Mouse (Mus musculus): ENCODE data around the gene Tmem177. TPM values are rescaled to one million over a fixed set of nuclear protein-coding genes. Genes with fewer than 3 reads are reported as not detected.

The Tmem177 gene
- polyA plus RNA-seq, 1 experiment, result 8.4 TPM

DNA sequence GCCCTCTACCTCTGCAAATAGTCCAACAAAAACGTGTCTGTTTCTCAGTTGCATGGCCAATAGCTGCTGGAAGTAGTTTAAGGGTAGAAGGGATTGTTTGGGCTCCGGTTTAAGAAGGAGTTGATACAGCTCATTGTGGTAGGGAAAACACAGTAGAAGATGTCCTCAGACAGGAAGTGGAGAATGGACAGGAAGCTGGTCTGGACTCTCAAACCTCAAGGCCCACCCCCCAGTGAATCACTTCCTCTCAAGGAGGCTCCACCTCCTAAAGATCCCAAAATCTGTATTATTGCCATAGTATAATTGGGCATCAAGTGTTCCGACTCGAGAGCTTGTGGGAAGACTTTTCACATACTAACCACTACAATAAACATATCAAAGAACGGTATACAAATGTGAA, 53.4 kb downstream of the Tmem177 start:
- Histone ChIP-seq H3K79me2 (ENCODE audit: control insufficient read depth, insufficient read depth) (no peaks in the 10 kb centered on the region), H3K36me3 (ENCODE audit: control insufficient read depth, insufficient read depth) (no peaks in the 10 kb centered on the region), H3K27me3 (ENCODE audit: control insufficient read depth, insufficient read depth, insufficient read length) (no peaks in the 10 kb centered on the region), H3K4me2 (ENCODE audit: low read depth) (no peak overlapping the region), H3K4me3 (no peak overlapping the region), H3ac (ENCODE audit: control insufficient read depth, insufficient read length) (no peak overlapping the region)
- TF ChIP-seq POLR2AphosphoS2 (IDR thresholded peaks at IDR 0.05; ENCODE audit: insufficient read length, low read depth) (no peak), REST (IDR thresholded peaks at IDR 0.05; ENCODE audit: insufficient read depth, insufficient read length) (no peak), POLR2A (IDR thresholded peaks at IDR 0.05; ENCODE audit: insufficient read length, low read depth) (no peak), TCF3 (IDR thresholded peaks at IDR 0.05; ENCODE audit: insufficient read length, low read depth) (no peak), MYOG (IDR thresholded peaks at IDR 0.05; ENCODE audit: control insufficient read depth in 1 of 3, insufficient read depth in 1 of 3, insufficient read length in 2 of 3, low read depth in 2 of 3) (no peak), USF1 (IDR thresholded peaks at IDR 0.05; ENCODE audit: low read depth) (no peak), TCF12 (IDR thresholded peaks at IDR 0.05; ENCODE audit: insufficient read depth, poor library complexity, severe bottlenecking) (no peak), MYOD1 (IDR thresholded peaks at IDR 0.05; ENCODE audit: control insufficient read depth in 1 of 3, insufficient read length in 2 of 3, low read depth in 2 of 3) (no peak), SRF (IDR thresholded peaks at IDR 0.05; ENCODE audit: control insufficient read depth, insufficient read length, low read depth) (no peak), MAX (IDR thresholded peaks at IDR 0.05; ENCODE audit: low read depth) (no peak), E2F4 (IDR thresholded peaks at IDR 0.05; ENCODE audit: insufficient read depth) (no peak), CEBPB (IDR thresholded peaks at IDR 0.05; ENCODE audit: insufficient read depth, poor library complexity, severe bottlenecking) (no peak)

Other genes starting within 250 kb of the Tmem177 start
- 1.1 TPM for gene Ptpn4, start 75.6 kb downstream of the Tmem177 start, polyA plus RNA-seq (2012; fragmentation: generic; extraction: Trizol)
- not detected for gene Cfap221, start 84.0 kb upstream of the Tmem177 start, polyA plus RNA-seq (2012; fragmentation: generic; extraction: Trizol)
- gene Sctr, start 93.7 kb upstream of the Tmem177 start, polyA plus RNA-seq (2012; fragmentation: generic; extraction: Trizol), result 1.9 TPM
- gene Tmem37, start 160.9 kb upstream of the Tmem177 start, polyA plus RNA-seq (2012; fragmentation: generic; extraction: Trizol), result 80.4 TPM
- 698 TPM for gene Dbi, start 207.9 kb upstream of the Tmem177 start, polyA plus RNA-seq (2012; fragmentation: generic; extraction: Trizol)
- gene 3110009E18Rik, start 208.0 kb upstream of the Tmem177 start, polyA plus RNA-seq (2012; fragmentation: generic; extraction: Trizol), result 18.2 TPM

Measured in myocyte (in vitro differentiated cells).